Mouse (Mus musculus): Measurements from ENCODE around the gene Trip10. TPM values are rescaled to one million over a fixed set of nuclear protein-coding genes. Genes with fewer than 3 reads are reported as not detected.
A peak's percentile ranks its signal among the peaks of the same experiment; 100 is the strongest.

Trip10 gene
- polyA plus RNA-seq, 1 experiment from 2014 or later: 10.1 TPM

DNA sequence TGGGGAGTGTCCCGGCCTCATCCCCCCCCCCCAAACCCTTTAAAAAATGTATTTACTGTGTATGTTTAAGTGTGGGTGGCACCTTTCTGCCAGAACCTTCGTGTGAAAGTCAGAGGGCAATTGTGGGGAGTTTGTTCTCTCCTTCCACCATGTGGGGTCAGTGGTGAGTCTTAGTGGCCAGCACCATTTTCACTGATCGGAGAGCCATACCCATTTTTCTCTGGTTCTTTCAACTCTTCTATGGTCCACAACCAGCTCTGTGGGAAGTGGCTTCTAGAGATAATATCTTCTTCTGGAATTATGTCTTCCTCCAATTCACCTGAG is 29.4 kb upstream of the Trip10 start:
- Histone ChIP-seq H3K36me3 (ENCODE audit: control insufficient read depth, insufficient read depth, low read length) (no peaks in the 10 kb centered on the region), H3K4me1 (ENCODE audit: control insufficient read depth, insufficient read depth, low read depth, low read length) (no peaks in the 10 kb centered on the region; the same call in 1 of the 2 replicates), H3K27me3 (replicated peaks; ENCODE audit: control insufficient read depth, insufficient read depth, low read length) (no peaks in the 10 kb centered on the region), H3K27ac (ENCODE audit: low read depth, low read length) (no peak overlapping the region), H3K9ac (ENCODE audit: low read depth, low read length) (no peak overlapping the region), H3K4me3 (ENCODE audit: low read length) (no peak overlapping the region), H3K4me2 (ENCODE audit: low read length) (no peak overlapping the region), H3K9me3 (ENCODE audit: control insufficient read depth, low read length) (no peaks in the 10 kb centered on the region)
- WGBS: 10% methylated on average over 3 of the region's 3 CpGs
- ATAC-seq: no peak

DNA sequence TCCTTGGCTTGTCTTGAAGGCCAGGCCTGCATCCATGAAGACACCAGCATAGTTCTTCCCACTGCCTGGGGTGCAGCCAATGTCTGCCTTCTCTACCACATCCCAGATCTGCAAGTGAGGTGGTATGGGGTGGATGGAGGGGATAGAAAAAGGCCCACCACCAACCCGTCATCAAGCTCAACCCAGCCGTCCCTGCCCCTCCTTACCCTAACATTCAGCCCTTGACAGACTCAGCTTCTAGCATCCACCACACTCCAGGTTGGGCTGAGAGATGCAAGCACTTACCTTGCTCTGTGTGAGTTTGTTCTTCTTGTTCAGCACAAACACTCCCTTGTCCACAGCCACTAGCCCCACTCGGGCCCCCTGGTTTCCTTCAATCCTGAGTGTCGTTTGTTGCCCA is 27.3 kb upstream of the Trip10 start:
- H3K4me3 ChIP-seq (ENCODE audit: low read length): no peak overlapping the region
- H3K27ac ChIP-seq (ENCODE audit: low read depth, low read length): no peak overlapping the region
- no peaks in the 10 kb centered on the region for H3K27me3 ChIP-seq (replicated peaks; ENCODE audit: control insufficient read depth, insufficient read depth, low read length)
- H3K9ac ChIP-seq (ENCODE audit: low read depth, low read length): no peak overlapping the region
- H3K36me3 ChIP-seq (ENCODE audit: control insufficient read depth, insufficient read depth, low read length): no peaks in the 10 kb centered on the region
- no peaks in the 10 kb centered on the region; the same call in 1 of the 2 replicates for H3K4me1 ChIP-seq (ENCODE audit: control insufficient read depth, insufficient read depth, low read depth, low read length)
- 94% methylated on average over 4 of the region's 4 CpGs for WGBS
- no peak overlapping the region for H3K4me2 ChIP-seq (ENCODE audit: low read length)
- H3K9me3 ChIP-seq (ENCODE audit: control insufficient read depth, low read length): no peaks in the 10 kb centered on the region
- no peak for ATAC-seq

DNA sequence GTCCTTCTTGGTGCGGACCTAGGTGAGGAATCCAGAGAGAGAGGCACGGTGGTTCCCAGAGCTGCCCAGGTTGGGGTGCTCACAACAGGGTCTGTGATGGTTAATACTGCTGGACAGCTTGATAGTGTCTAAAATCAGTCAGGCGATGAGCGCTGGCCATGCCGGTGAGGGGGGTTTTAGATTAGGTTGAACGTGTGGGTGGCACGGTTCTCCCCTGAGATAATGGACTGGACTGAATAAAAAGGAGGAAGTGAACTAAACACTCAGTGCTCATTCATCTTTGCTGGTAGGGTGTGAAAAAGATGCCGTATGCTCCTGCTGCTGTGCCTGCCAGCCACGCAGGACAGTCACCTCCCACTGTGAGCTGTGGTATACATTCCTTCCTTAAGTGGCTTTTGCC is 25.9 kb upstream of the Trip10 start:
- no peaks in the 10 kb centered on the region for H3K27me3 ChIP-seq (replicated peaks; ENCODE audit: control insufficient read depth, insufficient read depth, low read length)
- no peaks in the 10 kb centered on the region for H3K9me3 ChIP-seq (ENCODE audit: control insufficient read depth, low read length)
- H3K27ac ChIP-seq (ENCODE audit: low read depth, low read length): no peak overlapping the region
- no peak for ATAC-seq
- H3K4me1 ChIP-seq (ENCODE audit: control insufficient read depth, insufficient read depth, low read depth, low read length): no peaks in the 10 kb centered on the region; the same call in 1 of the 2 replicates
- no peak overlapping the region for H3K9ac ChIP-seq (ENCODE audit: low read depth, low read length)
- WGBS: 73% methylated on average over 9 of the region's 9 CpGs
- H3K4me3 ChIP-seq (ENCODE audit: low read length): no peak overlapping the region
- no peak overlapping the region for H3K4me2 ChIP-seq (ENCODE audit: low read length)
- H3K36me3 ChIP-seq (ENCODE audit: control insufficient read depth, insufficient read depth, low read length): no peaks in the 10 kb centered on the region

DNA sequence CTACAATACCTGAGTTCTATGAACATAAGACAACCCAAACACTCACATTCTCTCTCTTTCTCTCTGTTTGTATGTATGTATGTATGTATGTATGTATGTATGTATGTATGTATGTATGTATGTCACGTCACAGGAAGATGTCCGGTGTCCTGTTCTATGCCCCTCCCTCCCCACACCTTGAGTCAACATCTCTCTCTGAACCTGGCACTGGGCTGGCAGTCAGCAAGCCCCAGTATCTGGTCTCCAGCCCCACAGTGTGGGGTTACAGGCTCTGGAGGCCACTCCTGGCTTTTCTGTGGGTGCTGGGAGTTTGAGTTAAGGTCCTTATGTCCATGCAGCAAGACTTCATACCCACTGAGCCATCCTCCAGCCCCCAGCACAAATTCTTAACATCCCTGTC is 21.8 kb upstream of the Trip10 start:
- no peaks in the 10 kb centered on the region for H3K4me1 ChIP-seq (ENCODE audit: control insufficient read depth, insufficient read depth, low read depth, low read length)
- H3K27me3 ChIP-seq (replicated peaks; ENCODE audit: control insufficient read depth, insufficient read depth, low read length): no peaks in the 10 kb centered on the region
- H3K27ac ChIP-seq (ENCODE audit: low read depth, low read length): no peak overlapping the region
- no peak overlapping the region for H3K9ac ChIP-seq (ENCODE audit: low read depth, low read length)
- H3K4me2 ChIP-seq (ENCODE audit: low read length): no peak overlapping the region
- no peaks in the 10 kb centered on the region for H3K36me3 ChIP-seq (ENCODE audit: control insufficient read depth, insufficient read depth, low read length)
- H3K9me3 ChIP-seq (ENCODE audit: control insufficient read depth, low read length): no peaks in the 10 kb centered on the region
- 93% methylated on average over 2 of the region's 2 CpGs for WGBS
- no peak for ATAC-seq
- no peak overlapping the region for H3K4me3 ChIP-seq (ENCODE audit: low read length)

DNA sequence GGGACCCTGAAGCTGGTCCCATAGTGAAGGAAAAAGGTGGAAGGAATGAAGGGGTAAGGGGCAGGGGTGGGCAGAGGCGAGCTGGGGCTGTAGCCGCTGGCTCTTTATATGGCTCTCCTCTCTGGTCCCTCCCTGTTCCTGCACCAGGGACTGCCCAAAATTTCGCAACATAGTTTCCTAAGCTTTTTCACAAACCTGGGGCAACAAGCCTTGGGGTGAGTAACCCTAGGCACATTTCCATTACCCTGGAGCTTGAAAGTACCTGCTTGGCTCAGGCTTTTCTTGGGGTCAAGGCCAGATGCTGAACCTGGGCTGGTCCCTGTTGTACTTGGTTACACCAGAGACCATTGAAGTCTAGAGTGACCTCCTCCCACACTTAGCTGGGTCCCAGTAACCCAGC is 21.2 kb upstream of the Trip10 start, which contains the start of gene C3:
C3 (minus strand) TSS at position 123 of the 400 bp plus-strand sequence.
- Histone ChIP-seq H3K4me1 (ENCODE audit: control insufficient read depth, insufficient read depth, low read depth, low read length) (no peaks in the 10 kb centered on the region), H3K9ac (ENCODE audit: low read depth, low read length) (no peak within 1 kb of the TSS), H3K4me2 (ENCODE audit: low read length) (no peak within 1 kb of the TSS), H3K9me3 (ENCODE audit: control insufficient read depth, low read length) (no peaks in the 10 kb centered on the region), H3K36me3 (ENCODE audit: control insufficient read depth, insufficient read depth, low read length) (no peaks in the 10 kb centered on the region), H3K4me3 (ENCODE audit: low read length) (no peak within 1 kb of the TSS), H3K27me3 (replicated peaks; ENCODE audit: control insufficient read depth, insufficient read depth, low read length) (no peaks in the 10 kb centered on the region), H3K27ac (ENCODE audit: low read depth, low read length) (no peak within 1 kb of the TSS)
- 75% methylated on average over 3 of the region's 3 CpGs for WGBS
- no peak for ATAC-seq

DNA sequence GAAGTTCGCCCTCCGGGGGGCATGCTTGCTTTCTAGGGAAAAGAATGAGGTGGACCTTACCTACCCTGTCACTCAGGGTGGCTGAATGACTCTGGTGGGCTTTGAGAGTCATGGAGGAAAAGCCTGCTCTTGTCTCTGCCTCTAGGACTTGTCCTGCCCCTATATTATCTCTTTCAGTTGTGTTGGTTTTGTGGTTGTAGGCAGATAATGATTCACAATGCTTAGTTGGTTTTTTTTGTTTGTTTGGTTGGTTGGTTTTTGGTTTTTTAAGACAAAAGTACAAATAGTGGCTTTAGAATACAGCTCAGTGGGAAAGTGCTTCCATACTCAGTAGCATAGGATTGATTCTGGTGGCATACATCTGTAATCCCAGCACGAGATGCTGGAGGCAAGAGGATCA is 20.4 kb upstream of the Trip10 start:
- no peaks in the 10 kb centered on the region for H3K27me3 ChIP-seq (replicated peaks; ENCODE audit: control insufficient read depth, insufficient read depth, low read length)
- H3K36me3 ChIP-seq (ENCODE audit: control insufficient read depth, insufficient read depth, low read length): no peaks in the 10 kb centered on the region
- no peak for ATAC-seq
- no peak overlapping the region for H3K27ac ChIP-seq (ENCODE audit: low read depth, low read length)
- no peak overlapping the region for H3K4me3 ChIP-seq (ENCODE audit: low read length)
- H3K9ac ChIP-seq (ENCODE audit: low read depth, low read length): no peak overlapping the region
- H3K9me3 ChIP-seq (ENCODE audit: control insufficient read depth, low read length): no peaks in the 10 kb centered on the region
- H3K4me2 ChIP-seq (ENCODE audit: low read length): no peak overlapping the region
- no peaks in the 10 kb centered on the region for H3K4me1 ChIP-seq (ENCODE audit: control insufficient read depth, insufficient read depth, low read depth, low read length)
- 89% methylated on average over 3 of the region's 3 CpGs for WGBS

DNA sequence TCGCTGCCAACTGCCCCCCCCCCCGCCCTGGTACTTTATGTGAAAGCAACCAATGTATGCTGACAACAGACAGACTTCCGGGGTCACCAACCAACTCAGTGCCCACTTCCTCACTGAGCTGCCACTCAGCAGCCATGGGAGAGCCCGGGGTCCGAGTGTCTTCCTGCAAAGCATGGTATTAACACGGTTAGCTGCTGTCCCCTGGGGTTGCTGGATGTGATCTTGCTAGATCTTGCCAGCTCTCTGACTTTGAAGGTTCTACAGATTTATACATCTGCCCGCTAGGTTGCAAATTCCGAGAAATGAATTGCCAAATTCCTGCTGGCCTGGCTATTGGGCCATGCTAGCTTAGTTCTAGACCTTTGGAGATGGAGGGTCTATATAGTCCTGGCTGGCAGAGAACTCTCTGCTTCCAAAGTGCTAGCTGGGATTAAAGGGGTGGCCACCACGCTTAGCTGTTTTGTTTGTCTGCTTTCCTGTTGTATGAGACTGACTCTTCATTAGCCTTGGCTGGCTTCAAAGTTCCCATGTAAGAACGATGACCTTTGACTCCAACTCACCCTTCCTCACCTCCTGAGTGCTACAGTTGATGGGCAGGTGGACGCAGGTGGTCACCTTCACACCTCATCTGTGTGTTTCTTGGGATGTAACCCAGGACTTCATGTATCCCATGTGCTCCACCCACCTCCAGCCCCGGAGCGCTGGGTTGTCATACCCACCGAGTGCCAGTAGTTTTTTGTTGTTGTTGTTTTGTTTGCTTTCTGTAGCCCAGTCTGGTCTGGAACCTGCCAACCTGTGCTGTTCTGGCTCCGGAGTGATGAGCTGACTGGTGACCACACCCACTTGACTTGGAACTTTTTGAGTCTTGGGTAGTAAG is 19.2 kb upstream of the Trip10 start:
- Histone ChIP-seq H3K4me3 (ENCODE audit: low read length) (no peak overlapping the region), H3K27me3 (replicated peaks; ENCODE audit: control insufficient read depth, insufficient read depth, low read length) (no peaks in the 10 kb centered on the region), H3K36me3 (ENCODE audit: control insufficient read depth, insufficient read depth, low read length) (no peaks in the 10 kb centered on the region; the same call in 1 of the 2 replicates), H3K9me3 (ENCODE audit: control insufficient read depth, low read length) (no peaks in the 10 kb centered on the region), H3K4me2 (ENCODE audit: low read length) (no peak overlapping the region), H3K27ac (ENCODE audit: low read depth, low read length) (no peak overlapping the region), H3K4me1 (ENCODE audit: control insufficient read depth, insufficient read depth, low read depth, low read length) (no peaks in the 10 kb centered on the region), H3K9ac (ENCODE audit: low read depth, low read length) (no peak overlapping the region)
- WGBS: 75% methylated on average over 15 of the region's 15 CpGs
- ATAC-seq: no peak

DNA sequence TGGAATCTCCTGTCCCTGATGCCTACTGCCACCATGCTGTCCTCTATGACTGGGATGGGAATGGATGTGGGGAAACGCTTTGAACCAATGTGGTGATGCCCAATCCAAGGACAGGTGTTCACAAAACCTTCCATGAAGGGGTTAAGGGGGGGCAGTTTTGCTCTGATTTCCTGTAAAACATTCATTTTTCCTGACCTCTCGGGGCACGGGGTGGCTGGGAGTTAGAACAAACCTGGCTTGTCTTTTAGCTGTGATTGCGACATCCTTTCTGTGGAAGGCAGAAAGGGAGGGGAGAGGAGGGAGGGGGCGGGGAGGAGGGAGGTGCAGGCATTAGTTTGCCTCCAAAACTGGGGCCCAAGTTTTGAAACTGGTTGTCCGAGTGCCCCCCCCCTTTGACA is 18.5 kb upstream of the Trip10 start:
- ATAC-seq: no peak
- no peaks in the 10 kb centered on the region for H3K9me3 ChIP-seq (ENCODE audit: control insufficient read depth, low read length)
- H3K27ac ChIP-seq (ENCODE audit: low read depth, low read length): no peak overlapping the region
- H3K4me3 ChIP-seq (ENCODE audit: low read length): no peak overlapping the region
- no peak overlapping the region for H3K9ac ChIP-seq (ENCODE audit: low read depth, low read length)
- no peaks in the 10 kb centered on the region; the same call in 1 of the 2 replicates for H3K36me3 ChIP-seq (ENCODE audit: control insufficient read depth, insufficient read depth, low read length)
- no peaks in the 10 kb centered on the region for H3K4me1 ChIP-seq (ENCODE audit: control insufficient read depth, insufficient read depth, low read depth, low read length)
- H3K27me3 ChIP-seq (replicated peaks; ENCODE audit: control insufficient read depth, insufficient read depth, low read length): no peaks in the 10 kb centered on the region
- no peak overlapping the region for H3K4me2 ChIP-seq (ENCODE audit: low read length)
- WGBS: 70% methylated on average over 5 of the region's 6 CpGs

DNA sequence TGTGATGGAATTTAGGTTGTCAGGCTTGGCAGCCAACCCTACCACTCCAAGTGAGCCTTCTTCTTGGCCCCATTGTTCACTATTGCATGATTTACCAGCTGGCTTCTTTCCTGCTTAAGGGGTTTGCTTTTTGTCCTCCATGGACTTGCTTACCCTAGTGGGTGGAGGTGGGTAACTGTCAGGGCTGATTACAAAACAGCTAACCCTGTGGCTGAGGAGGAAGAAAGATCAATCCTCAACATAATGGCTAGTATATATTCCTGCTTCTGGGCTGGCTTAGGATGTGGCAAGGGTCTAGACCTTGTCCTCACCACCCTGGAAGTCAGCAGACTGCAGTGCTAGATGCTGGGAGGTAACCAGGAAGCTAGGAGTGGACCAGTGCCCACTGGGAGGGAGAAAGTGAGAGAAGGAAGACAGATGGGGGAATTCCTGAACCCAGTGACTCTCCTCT is 17.9 kb upstream of the Trip10 start:
- H3K9ac ChIP-seq (ENCODE audit: low read depth, low read length): no peak overlapping the region
- H3K4me1 ChIP-seq (ENCODE audit: control insufficient read depth, insufficient read depth, low read depth, low read length): no peaks in the 10 kb centered on the region
- no peaks in the 10 kb centered on the region for H3K27me3 ChIP-seq (replicated peaks; ENCODE audit: control insufficient read depth, insufficient read depth, low read length)
- H3K36me3 ChIP-seq (ENCODE audit: control insufficient read depth, insufficient read depth, low read length): peaks cover 4% of the 10 kb centered on the region; the same call in 1 of the 2 replicates
- H3K9me3 ChIP-seq (ENCODE audit: control insufficient read depth, low read length): no peaks in the 10 kb centered on the region
- no peak overlapping the region for H3K4me3 ChIP-seq (ENCODE audit: low read length)
- no peak overlapping the region for H3K4me2 ChIP-seq (ENCODE audit: low read length)
- H3K27ac ChIP-seq (ENCODE audit: low read depth, low read length): no peak overlapping the region
- peak; percentile 42; the same call in 1 of the 2 replicates for ATAC-seq
